ENCODE assay signal across 14 mouse cellular contexts in genomic region chr7:121947513-121947912, GRCm38 (mm10).
"Had no signal": no experiment of that assay in that cellular context is flagged by ENCODE, and none has a peak within 500 bp of the region (broad histone marks: within the 10 kb centered on the region; RNA-seq: fewer than 3 reads in every experiment).

No protein-coding gene starts in this region.

- H3K27me3 ChIP-seq: limb, embryonic 13.5 days; megakaryocyte, embryonic 14.5 days; midbrain, embryonic 12.5 days had no signal

- DNase-seq: kidney, adult 11 months; kidney, adult 9 months; kidney, postnatal 36 days; layer of hippocampus, adult 9-11 months; left cerebral cortex, postnatal 4 days; right cerebral cortex, adult 18-20 months; right cerebral cortex, postnatal 25 days had no signal

- ATAC-seq: inflammation-experienced regulatory T-cells, adult 6 months had no signal

- H3K4me2 ChIP-seq: limb, embryonic 13.5 days; midbrain, embryonic 12.5 days had no signal

- H3K9me3 ChIP-seq: limb, embryonic 13.5 days; megakaryocyte, embryonic 14.5 days; midbrain, embryonic 12.5 days had no signal

- H3K9ac ChIP-seq: limb, embryonic 13.5 days; liver, embryonic 14.5 days; midbrain, embryonic 12.5 days had no signal

- H3K27ac ChIP-seq: kidney, postnatal 0 days; limb, embryonic 13.5 days; liver, embryonic 14.5 days; macrophage; midbrain, embryonic 12.5 days had no signal

- H3K4me3 ChIP-seq: limb, embryonic 13.5 days; megakaryocyte, embryonic 14.5 days; midbrain, embryonic 12.5 days had no signal

- H3K4me1 ChIP-seq: limb, embryonic 13.5 days; midbrain, embryonic 12.5 days had no signal
